Mouse (Mus musculus): ENCODE measurements around the gene Hnrnpl.
A peak's percentile ranks its signal among the peaks of the same experiment; 100 is the strongest.

The Hnrnpl gene

DNA sequence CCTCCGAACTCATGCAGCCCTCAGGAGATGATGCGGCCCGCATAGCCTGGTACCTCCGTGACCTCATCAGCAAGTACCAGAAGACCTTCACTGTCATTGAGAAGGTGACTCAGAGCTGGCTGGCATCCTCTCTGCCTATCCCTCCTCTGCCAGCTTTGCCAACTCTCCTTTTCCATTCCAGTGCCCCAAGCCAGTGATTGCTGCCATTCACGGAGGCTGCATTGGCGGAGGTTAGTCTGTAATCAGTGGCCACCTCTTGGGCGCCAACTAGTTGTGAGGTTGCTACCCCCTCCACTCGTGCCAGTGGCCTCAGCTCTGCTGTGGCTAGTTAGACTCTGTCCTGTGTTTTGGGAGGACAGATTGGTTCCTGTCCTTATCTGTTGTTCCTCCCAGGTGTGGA is 21.5 kb downstream of the Hnrnpl start:
- DNase-seq (ENCODE audit: low spot score) = no peak

DNA sequence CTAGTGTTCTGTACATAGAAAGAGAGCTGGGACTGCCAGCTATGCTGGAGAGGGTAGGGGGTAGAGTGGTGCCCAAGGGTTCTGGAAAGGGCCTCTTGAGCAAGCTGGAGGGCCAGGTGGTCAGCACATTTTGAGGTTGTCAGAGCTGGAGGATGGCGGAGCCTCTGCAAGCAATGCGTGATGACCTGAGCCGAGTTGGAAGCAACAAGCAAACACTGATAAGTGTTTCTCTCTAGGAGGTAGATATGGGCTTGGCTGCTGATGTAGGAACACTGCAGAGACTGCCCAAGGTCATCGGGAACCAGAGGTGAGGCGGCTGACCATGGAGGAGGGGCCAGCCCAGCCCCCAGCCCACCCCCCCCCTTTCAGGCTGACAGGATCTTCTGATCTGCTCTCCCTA is 22.6 kb downstream of the Hnrnpl start:
- DNase-seq (ENCODE audit: low spot score) = no peak

DNA sequence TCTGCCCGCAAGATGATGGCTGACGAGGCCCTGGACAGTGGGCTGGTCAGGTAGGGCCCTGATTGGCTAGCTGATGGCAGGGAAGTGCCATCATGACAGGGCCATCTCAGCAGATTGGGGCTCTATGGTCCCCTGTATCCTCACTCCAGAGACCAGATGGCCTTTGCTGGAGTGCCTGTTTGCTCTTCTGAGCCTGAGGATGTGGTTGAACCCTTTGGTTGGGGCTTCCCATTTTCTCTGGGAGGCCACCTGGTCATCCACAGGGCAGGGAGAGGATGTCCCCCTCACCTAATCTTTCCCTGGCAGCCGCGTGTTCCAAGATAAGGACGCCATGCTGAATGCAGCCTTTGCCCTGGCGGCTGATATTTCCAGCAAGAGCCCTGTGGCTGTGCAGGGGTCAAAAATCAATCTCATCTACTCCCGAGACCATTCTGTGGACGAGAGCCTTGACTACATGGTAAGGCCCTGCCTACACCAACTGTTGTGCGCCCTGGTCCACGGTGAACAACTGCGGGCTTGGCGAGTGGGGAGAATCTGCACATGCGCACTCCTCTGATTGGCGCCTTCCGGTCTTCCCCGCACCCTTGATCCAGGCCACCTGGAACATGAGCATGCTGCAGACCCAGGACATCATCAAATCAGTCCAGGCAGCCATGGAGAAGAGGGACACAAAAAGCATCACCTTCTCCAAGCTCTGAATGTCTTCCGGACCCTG is 23.2 kb downstream of the Hnrnpl start:
- DNase-seq (ENCODE audit: low spot score) = no peak

DNA sequence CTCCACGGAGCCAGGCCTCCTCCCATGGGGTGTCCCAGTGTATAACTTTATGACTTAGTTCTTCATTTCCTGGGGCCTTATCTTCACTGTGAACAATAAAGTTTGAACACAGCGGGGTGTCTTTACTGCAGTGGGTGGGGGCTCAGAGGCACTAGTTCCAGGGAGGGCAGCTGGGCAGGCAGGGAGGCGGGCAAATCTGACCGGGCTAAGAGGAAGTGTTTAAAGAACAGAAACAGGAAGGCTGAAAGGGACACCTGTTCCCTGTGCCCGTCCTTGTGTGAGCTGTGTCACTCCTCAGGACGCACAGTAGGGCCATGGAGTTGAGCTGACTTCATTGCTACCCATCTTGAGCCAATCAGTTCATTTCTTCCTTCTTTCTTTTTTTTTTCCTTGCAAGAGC is 23.8 kb downstream of the Hnrnpl start:
- DNase-seq (ENCODE audit: low spot score) = no peak

DNA sequence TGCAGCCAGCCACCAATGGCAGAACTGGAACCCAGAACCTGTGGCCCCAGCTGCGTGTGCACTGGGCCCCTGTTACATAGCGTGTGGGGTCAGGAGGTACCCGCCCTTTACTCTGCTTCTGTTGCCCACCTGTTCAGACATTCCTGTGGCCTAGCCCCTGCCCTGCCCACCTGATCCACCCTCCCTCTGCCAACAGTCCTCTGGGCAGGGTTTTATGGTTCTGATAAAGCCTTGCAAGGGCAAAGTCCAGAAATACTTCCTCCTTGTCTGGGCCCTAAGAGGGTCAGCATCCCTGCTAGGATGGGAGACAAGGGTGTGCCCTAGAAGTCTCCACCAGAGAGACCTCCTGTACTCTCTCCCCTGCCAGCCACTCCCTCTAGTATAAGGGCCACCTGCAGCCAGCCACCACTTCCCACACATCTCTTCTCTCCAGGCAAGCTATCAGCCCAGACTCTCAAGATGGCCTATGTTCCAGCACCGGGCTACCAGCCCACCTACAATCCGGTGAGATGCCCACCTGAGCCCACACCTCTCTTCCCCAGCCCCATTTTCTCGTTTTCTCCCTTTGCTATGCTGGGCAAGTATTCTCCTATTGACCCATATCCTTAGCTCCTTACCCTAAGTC is 25.5 kb downstream of the Hnrnpl start, which contains the start of gene Lgals4:
Gene Lgals4, plus strand, starts transcription at position 132 of the 625 bp plus-strand sequence.
- DNase-seq (ENCODE audit: low spot score) = no peak

DNA sequence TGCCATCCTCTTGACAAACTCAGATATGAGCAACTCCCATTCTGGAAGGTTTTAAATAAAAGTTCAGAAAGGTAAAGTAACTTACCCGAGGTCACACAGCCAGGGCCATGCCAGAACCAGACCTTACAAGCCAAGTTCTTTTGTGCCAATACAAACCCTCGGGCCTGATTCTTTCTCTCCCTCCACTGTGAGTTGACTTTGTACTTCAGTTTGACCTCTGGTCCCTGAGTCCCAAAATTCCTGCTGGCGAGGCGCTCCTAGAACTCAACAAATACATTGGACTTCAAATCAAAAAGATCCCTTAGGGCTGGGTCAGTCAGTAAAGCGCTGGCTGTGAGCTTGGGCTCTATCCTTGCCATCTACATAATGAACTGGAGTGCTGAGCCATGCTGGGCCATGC is 28.6 kb downstream of the Hnrnpl start:
- no peak for DNase-seq (ENCODE audit: low spot score)

DNA sequence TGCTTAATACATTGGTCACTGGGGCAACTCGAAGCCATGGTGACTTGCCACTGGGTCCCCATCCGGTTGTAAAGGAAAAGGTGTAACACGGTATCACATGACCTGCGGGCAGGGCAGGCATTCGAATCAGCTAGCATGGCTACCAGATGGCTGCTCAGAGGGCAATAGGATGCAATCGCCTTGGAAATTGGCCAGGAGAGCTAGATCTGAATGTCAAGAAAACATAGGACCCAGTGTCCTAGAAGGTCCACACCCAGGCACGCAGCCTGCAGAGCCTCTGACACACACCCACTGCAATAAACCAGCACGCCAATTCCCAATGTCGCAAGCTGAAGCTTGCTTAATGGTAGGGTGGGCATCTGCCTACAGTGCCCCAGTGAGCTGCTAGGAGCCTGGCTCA is 30.0 kb downstream of the Hnrnpl start:
- DNase-seq (ENCODE audit: low spot score) = no peak

DNA sequence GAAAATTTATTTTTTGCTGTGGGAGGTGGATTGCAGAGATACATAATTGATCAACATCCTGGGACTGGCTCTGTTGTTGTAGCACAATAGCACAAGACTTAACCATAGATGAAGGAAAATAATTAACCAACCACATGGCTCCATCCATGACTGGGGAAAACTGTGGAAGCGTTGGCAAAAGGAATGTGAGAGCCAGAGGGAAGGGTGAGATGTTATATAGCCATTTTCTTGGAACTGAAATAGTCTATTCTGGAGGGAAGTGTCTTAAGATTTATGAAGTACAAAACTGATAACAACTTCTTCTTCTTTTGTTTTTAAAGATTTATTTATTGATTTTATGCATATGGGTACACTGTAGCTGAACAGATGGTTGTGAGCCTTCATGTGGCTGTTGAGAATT is 38.9 kb downstream of the Hnrnpl start:
- DNase-seq (ENCODE audit: low spot score) = no peak

DNA sequence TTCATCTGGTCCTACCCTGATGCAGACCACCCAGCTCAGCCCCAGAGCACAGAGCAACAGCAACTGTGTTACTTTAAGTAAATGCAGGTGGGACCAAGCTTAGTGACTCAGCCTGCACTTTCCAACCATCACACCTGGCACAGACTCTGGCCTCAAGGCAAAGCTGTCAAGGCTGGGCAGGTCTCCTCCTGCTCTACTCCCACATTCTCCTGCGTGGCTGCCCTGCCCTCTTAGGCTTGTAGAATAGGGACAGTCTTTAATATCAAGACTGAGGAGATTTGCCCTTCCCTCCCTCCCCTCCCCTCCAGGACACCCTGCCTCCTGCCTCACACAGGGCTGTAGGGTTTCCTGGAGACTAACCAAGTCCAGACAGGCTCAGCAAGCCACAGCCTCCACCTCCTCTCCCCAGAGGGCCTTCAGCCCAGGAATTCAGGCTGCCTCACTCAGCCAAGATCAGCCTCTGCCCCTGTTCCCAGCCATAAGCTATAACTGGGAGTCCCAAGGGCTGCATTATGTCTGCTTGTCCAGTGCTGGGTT is 41.4 kb downstream of the Hnrnpl start:
- no peak for DNase-seq (ENCODE audit: low spot score)

DNA sequence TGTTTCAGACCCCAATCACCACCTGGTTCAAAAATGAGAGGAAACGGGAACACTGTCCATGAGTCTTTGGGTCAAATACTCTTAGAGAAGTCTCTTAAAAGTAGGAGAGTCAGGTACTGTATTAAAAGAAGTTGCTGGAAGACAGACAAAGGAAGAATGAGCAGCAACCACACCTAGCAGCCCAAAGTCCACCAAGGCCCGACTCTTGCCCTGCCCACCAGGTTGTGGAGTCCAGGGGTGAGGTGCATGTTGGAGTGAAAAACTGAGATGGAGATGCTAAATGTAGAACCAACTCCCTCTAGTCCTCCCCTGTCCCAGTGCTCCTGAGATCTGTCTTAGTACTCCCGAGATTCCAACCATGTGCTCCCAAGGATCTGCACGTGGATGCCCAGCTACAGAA is 42.3 kb downstream of the Hnrnpl start:
- DNase-seq (ENCODE audit: low spot score) = no peak

DNA sequence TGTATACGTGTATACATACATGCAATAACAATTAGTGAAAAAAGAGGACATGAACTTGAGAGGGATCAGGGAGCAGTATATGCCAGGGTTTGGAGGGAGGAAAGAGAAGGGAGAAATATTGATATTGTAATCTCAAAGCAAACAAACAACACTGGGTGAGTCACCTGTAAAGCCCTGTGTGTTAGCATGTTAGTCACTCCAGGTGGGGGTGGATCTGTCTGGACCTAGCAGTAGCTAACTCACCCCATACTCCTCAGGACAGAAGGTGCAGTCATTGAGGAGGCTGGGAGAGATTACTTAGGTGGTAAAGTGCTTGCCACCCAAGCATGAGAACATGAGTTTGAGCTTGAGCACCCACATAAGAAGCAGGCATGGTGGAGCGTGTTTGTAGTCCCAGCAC is 51.6 kb downstream of the Hnrnpl start:
- no peak for DNase-seq (ENCODE audit: low spot score)

DNA sequence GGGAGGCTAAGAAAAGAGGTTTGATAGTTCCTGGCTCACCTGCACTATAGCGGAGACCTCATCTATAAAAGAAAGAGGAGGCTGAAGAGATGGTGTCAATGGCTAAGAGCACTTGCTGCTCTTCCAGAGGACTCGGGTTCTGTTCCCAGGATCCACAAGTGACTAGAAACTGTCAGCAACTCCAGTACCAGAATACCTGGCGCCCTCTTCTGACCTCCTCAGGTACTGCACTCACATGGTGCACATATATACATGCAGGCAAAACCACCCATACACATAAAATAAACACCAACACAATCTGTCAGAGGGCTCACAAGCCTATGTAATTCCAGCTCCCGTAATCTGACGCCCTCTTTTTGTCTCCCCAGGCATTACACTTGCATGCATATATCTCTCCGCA is 52.6 kb downstream of the Hnrnpl start:
- peak; percentile 53 for DNase-seq (ENCODE audit: low spot score)

DNA sequence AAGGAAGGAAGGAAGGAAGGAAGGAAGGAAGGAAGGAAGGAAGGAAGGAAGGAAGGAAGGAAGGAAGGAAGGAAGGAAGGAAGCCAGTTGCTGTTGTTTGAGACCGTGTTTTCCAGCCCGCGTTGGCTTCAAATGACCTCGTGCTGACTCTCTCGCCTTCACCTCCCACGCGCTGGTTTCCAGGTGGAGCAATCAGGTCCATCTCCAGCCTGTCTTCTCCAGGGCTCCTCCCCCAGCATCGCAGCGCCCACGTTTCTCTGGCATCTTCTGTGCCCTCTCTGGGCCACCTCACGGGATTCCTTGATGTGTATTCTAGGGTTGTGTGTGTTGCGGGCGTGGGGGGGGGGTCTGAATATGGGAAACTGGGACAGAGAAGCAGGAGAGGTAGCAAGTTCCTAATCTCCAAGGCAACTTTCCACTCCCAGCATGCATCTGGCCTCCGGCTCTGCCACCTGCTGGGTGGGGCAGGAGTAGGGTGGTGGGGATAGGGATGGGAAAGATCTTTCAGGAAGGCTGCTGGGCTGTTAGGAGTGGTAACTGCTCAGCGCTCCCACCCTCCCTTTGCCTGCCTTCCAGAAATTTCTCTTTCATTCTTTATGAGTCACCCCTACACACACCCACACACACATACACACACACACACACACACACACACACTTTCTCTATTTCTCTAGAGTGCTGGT is 54.6 kb downstream of the Hnrnpl start:
- DNase-seq (ENCODE audit: low spot score) = peak; percentile 61

DNA sequence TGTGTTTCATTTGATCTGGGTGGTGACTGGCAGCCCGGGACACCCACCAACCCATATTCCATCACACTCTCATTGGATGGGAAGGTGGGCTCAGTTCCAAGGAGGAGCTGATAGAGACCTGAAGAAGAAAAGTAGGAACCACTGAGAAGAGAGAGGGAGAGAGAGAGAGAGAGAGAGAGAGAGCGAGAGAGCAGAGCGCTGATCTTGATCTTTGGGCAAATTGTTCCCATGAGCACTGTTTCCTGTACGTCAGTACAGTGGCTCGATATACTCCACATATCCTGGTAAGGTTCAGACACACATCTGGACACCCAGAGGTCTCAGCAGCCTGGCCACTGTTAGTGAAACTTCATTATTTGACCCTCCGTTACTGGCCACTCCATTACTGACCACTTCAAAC is 55.2 kb downstream of the Hnrnpl start, which contains the start of gene Lgals7:
Gene Lgals7, plus strand, starts transcription at position 314 of the 400 bp plus-strand sequence.
- no peak for DNase-seq (ENCODE audit: low spot score)

DNA sequence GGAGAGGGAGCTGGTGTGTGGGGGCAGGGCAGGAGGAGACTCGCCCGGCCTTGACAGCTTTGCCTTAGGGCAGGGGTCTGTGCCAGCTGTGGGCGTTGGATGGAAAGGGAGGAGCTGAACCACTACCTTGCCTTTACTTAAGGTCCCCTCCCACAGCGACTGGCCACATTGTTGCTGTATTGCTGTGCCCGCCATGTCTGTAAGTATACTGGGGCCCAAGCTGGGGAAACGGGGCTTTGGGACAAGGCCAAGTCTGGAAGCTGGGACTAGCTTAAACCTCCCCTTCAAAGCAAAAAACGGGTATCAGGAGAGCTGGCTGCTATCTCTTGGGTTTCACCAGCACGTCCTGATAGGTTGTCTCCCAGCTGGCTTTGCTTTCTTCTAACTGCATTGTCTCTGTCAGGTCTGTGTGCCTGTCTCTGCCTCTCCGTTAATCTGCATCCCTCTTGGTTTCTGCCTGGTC is 56.0 kb downstream of the Hnrnpl start:
- peak; percentile 71 for DNase-seq (ENCODE audit: low spot score)

DNA sequence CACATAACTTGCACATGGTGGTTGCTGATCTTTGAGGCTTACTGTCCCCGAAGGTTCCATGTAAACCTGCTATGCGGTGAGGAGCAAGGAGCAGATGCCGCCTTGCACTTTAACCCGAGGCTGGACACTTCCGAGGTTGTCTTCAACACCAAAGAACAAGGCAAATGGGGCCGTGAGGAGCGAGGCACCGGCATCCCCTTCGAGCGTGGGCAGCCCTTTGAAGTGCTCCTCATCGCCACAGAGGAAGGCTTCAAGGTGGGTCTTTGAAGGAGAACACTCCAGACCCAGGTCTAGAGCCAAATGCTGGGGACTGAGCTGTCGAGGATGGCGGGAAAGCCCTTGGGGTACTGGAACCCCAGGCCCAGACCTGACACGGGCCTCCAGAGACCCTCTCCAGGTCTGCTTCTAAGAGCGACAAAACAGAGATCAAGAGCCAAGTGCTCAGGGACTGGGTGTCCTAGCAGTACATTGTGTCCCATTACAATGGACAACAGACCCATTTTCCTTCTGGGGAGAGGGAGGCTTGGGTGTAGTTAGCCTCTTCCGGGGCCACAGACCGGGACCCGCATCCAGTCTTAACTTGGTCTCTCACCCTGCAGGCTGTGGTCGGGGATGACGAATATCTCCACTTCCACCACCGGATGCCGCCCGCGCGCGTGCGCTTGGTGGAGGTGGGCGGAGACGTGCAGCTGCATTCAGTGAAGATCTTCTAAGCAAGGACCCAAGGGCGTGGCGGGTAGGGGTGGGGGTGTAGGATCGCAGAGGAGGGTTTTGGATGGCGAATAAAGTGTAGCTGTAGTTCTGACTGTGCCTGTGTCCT is 57.4 kb downstream of the Hnrnpl start:
- peak; percentile 85 for DNase-seq (ENCODE audit: low spot score)

DNA sequence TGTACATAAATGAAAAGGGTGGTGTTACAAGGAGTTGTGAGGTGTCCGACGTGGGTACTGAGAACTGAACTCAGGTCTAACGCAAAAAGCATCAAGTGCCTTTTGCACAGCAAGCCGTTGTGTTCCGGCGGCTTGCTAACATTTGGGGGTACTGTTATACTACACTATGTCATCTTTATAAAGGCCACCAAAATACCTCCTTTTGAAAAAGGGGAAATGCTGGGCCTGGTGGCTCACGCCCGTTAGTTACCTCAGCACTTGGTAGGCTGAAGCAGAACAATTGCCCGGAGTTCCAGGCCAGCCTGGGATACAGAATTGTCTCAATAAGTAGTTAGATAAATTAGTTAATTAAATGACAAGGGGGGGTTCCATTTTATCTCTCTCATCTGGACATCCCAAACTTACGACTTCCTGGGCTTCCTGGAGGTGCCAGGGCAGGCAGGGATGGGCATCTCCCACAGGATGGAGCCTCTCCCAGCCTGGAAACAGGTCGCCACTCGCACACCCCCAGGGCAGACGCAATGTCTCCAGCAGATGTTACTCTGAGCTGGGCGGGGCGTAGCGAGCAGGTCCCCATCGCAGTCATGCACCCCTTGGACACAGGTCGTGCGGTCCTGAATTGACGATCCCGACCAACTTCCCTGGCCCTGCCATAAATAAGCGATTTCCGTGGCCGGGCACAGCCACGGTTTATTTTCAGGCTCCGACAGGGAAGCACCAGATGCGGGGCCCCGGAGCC is 58.6 kb downstream of the Hnrnpl start:
- peak; percentile 60 for DNase-seq (ENCODE audit: low spot score)

DNA sequence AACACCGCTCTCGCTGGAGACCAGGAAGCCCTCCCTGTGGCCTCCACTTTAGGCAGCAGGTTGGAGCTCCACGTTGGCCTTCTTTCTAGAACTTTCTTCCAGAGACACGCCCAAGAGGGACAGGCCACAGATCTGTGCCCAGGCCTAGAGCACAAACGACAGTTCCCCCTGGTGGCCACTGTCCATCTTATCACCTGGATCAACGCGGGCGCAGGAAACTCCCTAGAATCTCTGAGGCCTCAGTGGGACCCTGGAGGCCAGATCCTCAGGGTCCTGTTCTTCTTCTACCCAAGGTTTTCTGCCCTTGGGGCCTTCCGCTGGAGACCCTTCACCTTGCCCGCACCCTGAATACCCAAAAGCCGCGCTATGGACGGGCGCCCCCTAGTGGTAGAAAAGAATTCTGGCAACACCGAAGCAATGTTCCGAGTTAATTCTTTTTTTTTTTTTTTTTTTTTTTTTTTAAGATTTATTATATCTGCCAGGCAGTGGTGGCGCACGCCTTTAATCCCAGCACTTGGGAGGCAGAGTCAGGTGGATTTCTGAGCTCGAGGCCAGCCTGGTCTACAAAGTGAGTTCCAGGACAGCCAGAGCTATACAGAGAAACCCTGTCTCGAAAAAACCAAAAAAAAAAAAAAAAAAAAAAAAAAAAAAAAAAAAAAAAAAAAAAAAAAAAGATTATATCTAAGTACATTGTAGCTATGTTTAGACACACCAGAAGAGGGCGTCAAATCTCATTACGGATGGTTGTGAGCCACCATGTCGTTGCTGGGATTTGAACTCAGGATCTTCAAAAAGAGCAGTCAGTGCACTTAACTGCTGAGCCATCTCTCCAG is 59.4 kb downstream of the Hnrnpl start:
- peak; percentile 87 for DNase-seq (ENCODE audit: low spot score)

DNA sequence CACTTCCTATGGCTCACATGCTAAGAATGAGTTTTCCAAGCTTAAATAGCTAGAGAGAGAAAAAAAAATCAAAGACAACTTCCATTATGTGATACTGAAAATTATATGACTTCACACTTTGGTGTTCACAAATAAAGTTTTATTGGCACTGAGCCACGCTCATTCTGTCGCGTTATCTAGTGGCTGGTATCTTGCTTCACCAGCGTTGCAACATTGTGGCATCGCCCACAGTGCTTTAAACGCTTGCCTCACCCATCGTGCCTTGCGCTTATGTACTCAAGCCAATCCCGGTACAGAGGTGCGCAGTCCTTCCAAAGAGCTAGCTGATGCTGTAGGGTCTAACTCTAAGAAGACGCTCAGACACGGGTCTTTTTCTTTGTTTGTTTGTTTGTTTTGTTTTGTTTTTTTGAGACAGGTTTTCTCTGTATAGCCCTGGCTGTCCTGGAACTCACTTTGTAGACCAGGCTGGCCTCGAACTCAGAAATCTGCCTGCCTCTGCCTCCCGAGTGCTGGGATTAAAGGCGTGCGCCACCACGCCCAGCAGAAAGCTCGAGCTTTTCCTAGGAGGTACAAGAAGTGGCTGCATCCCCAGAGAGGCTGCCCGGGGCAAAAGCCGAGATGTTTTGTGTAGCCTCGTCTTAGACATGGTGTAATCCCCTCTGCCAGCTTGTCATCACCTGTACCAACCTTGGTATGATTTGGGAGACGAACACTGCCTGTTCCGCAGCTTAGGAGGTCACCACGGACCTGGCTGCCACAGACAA is 62.7 kb downstream of the Hnrnpl start:
- DNase-seq (ENCODE audit: low spot score) = peak; percentile 68

Measured in testis, postnatal 10 days (tissue).